10 mouse cellular contexts compared by ENCODE assay signal in the genomic region with DNA sequence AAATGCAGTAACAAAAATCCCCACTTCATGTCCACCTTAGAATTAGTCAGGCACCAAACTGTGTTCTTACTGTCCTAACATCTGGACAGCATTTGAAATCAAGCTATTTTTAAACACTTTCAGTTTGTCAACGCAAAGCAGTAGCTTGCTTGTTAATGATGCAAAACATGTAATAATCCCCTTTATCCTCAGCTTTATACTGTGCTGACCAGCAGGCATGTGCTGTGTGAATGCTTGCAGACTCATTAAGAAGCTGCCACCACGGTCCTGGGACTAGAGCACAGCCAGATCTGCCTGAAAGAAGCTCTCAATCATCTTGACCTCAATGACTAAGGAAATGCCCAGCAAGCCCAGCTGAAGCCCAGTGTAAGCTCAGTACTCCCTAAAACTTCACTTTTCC.
DNase-seq lines count a peak whose midpoint lies in the region; ATAC-seq and TF ChIP-seq lines count a peak whose summit lies in the region.
"Had no signal": no experiment of that assay in that cellular context is flagged by ENCODE, and none has a peak within 500 bp of the region (broad histone marks: within the 10 kb centered on the region; RNA-seq: fewer than 3 reads in every experiment).

No protein-coding gene starts in this region.

- WGBS in forebrain, postnatal 0 days, result 13% methylated on average over 2 of the region's 2 CpGs
- WGBS in limb, embryonic 10.5 days, result 29% methylated on average over 2 of the region's 2 CpGs

- no peaks in the 10 kb centered on the region for H3K9me3 ChIP-seq in forebrain, postnatal 0 days (ENCODE audit: low read length)
- no peaks in the 10 kb centered on the region for H3K9me3 ChIP-seq in limb, embryonic 10.5 days (replicated peaks)
- H3K9me3 ChIP-seq: embryonic facial prominence, embryonic 15.5 days had no signal

- no peak overlapping the region for H3K9ac ChIP-seq in forebrain, postnatal 0 days
- H3K9ac ChIP-seq: embryonic facial prominence, embryonic 15.5 days had no signal

- H3K4me2 ChIP-seq in forebrain, postnatal 0 days (ENCODE audit: low read depth), result 0 out of 2 replicates have a peak overlapping the region, but pooled peaks have one; percentile 6
- H3K4me2 ChIP-seq: embryonic facial prominence, embryonic 15.5 days had no signal

- intact Hi-C loops in left cerebral cortex, postnatal 4 days (cut with DNase I), result no loop called here

- no peaks in the 10 kb centered on the region for H3K4me1 ChIP-seq in forebrain, postnatal 0 days (ENCODE audit: insufficient read depth)
- peaks cover 21% of the 10 kb centered on the region for H3K4me1 ChIP-seq in limb, embryonic 10.5 days
- H3K4me1 ChIP-seq: embryonic facial prominence, embryonic 15.5 days had no signal

- TF ChIP-seq CTCF in forebrain, postnatal 0 days (IDR thresholded peaks at IDR 0.05; ENCODE audit: low read depth), result no peak

- peak; percentile 93 for ATAC-seq in forebrain, postnatal 0 days

- peak; percentile 16 to 59 for DNase-seq in adrenal gland, adult (ENCODE audit: inconsistent age in 2 of 2, low spot score in 1 of 2)
- DNase-seq in adrenal gland, adult 18-20 months (ENCODE audit: low spot score in 2 of 2), result no peak
- peak; percentile 21 for DNase-seq in left cerebral cortex, postnatal 4 days
- no peak for DNase-seq in left cerebral cortex, adult 11 months (ENCODE audit: low spot score)
- peak; percentile 20 for DNase-seq in forebrain, postnatal 0 days
- peak; percentile 63 for DNase-seq in retina, embryonic 14.5 days (ENCODE audit: low spot score)
- no peak for DNase-seq in limb, embryonic 10.5 days (ENCODE audit: low spot score)
- DNase-seq in kidney, adult 9 months, result no peak
- DNase-seq: adrenal gland, adult 8-10 months had no signal

- H3K36me3 ChIP-seq in forebrain, postnatal 0 days (ENCODE audit: insufficient read depth), result no peaks in the 10 kb centered on the region
- H3K36me3 ChIP-seq in limb, embryonic 10.5 days, result no peaks in the 10 kb centered on the region
- H3K36me3 ChIP-seq: embryonic facial prominence, embryonic 15.5 days had no signal

- H3K27me3 ChIP-seq in forebrain, postnatal 0 days (ENCODE audit: insufficient read depth, low read length), result no peaks in the 10 kb centered on the region
- no peaks in the 10 kb centered on the region for H3K27me3 ChIP-seq in limb, embryonic 10.5 days (ENCODE audit: low read depth, poor library complexity, severe bottlenecking)
- H3K27me3 ChIP-seq: embryonic facial prominence, embryonic 15.5 days had no signal

- H3K4me3 ChIP-seq in forebrain, postnatal 0 days (ENCODE audit: low read depth, low read length), result no peak overlapping the region
- no peak overlapping the region for H3K4me3 ChIP-seq in limb, embryonic 10.5 days
- H3K4me3 ChIP-seq: embryonic facial prominence, embryonic 15.5 days had no signal

- no peak overlapping the region for H3K27ac ChIP-seq in forebrain, postnatal 0 days (ENCODE audit: low read depth, low read length)
- H3K27ac ChIP-seq in limb, embryonic 10.5 days, result no peak overlapping the region
- H3K27ac ChIP-seq: embryonic facial prominence, embryonic 15.5 days had no signal

Comparison
In these comparisons a context has a peak if more than half of its experiments do, and no peak if none do; other contexts are left out.
1. DNase-seq: peak in adrenal gland, adult (2 of 2), left cerebral cortex, postnatal 4 days (single experiment), forebrain, postnatal 0 days (single experiment) and retina, embryonic 14.5 days (single experiment); none in adrenal gland, adult 18-20 months (0 of 2), left cerebral cortex, adult 11 months (single experiment), limb, embryonic 10.5 days (single experiment) and kidney, adult 9 months (single experiment).